Mouse (Mus musculus): ENCODE data around the gene Ywhae.

The Ywhae gene

GRCm38 (mm10) chr11:75794602-75795320 is 62.1 kb downstream of the Ywhae start:
- no peak for DNase-seq (ENCODE audit: low read depth, low spot score)

GRCm38 (mm10) chr11:75795321-75795636 is 62.6 kb downstream of the Ywhae start:
- DNase-seq (ENCODE audit: low read depth, low spot score): no peak

GRCm38 (mm10) chr11:75796029-75796445 is 63.4 kb downstream of the Ywhae start, which contains the start of gene Doc2b:
Doc2b (minus strand) TSS chr11:75796049.
- no peak for DNase-seq (ENCODE audit: low read depth, low spot score)

- DNase-seq (ENCODE audit: low read depth, low spot score): no peak
Measured at GRCm38 (mm10) chr11:75796536-75797246, 64.0 kb downstream of the Ywhae start.

GRCm38 (mm10) chr11:75801369-75801768 is 68.7 kb downstream of the Ywhae start:
- DNase-seq (ENCODE audit: low read depth, low spot score): no peak

- no peak for DNase-seq (ENCODE audit: low read depth, low spot score)
Measured at GRCm38 (mm10) chr11:75801771-75802550, 69.3 kb downstream of the Ywhae start.

- no peak for DNase-seq (ENCODE audit: low read depth, low spot score)
Measured at GRCm38 (mm10) chr11:75807486-75807885, 74.8 kb downstream of the Ywhae start.

GRCm38 (mm10) chr11:75810526-75810925 is 77.9 kb downstream of the Ywhae start:
- DNase-seq (ENCODE audit: low read depth, low spot score): no peak

GRCm38 (mm10) chr11:75811900-75812299 is 79.2 kb downstream of the Ywhae start:
- DNase-seq (ENCODE audit: low read depth, low spot score): no peak

- no peak for DNase-seq (ENCODE audit: low read depth, low spot score)
Measured at GRCm38 (mm10) chr11:75813085-75813484, 80.4 kb downstream of the Ywhae start.

Data from retina, adult 2 months (tissue).